Mouse (Mus musculus): ENCODE measurements at regions not wholly inside any gene's neighbourhood (a gene's known extent, or its start where the extent isn't known, plus 50 kb on each side); places are given as distances from the start of the nearest gene placed in this dataset.
"Not testable (repeated sequence)": the region's sequence is repeated elsewhere in the genome, so short reads cannot be mapped to it uniquely, and the experiment has no call there.

DNA sequence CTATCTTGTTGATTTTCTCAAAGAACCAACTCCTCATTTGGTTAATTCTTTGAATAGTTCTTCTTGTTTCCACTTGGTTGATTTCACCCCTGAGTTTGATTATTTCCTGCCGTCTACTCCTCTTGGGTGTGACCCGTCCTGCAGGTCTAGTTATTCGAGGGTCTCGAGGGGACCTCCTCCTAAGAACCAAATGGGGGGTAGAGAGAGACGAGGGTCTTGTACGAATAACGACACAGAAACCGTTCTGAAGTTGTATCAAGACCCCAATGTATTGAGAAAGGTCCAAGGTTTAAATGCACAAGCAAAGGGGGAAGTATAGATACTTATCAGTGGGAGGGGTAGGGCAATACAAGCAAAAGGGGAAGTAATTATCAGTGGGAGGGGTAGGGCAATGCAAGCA lies 252.8 kb downstream of the Adgrg6 start:
- not testable (repeated sequence) for TF ChIP-seq CHD2 (IDR thresholded peaks at IDR 0.05; ENCODE audit: low read length); POLR2A (IDR thresholded peaks at IDR 0.05; ENCODE audit: low read depth, low read length); E2F4 (IDR thresholded peaks at IDR 0.05; ENCODE audit: insufficient replicate concordance, low read depth, low read length); EP300 (IDR thresholded peaks at IDR 0.05; ENCODE audit: low read length); USF2 (conservative IDR thresholded peaks at IDR 0.05; ENCODE audit: low read depth, low read length); CTCF (conservative IDR thresholded peaks at IDR 0.05 in 1 of 2, IDR thresholded peaks at IDR 0.05 in 1 of 2; ENCODE audit: low read depth in 2 of 2, low read length in 2 of 2); MAX (IDR thresholded peaks at IDR 0.05; ENCODE audit: low read length); GABPA (IDR thresholded peaks at IDR 0.05; ENCODE audit: insufficient replicate concordance, low read depth, low read length); USF1 (IDR thresholded peaks at IDR 0.05; ENCODE audit: low read depth, low read length); ZKSCAN1 (IDR thresholded peaks at IDR 0.05; ENCODE audit: borderline replicate concordance, low read depth, low read length); SIN3A (IDR thresholded peaks at IDR 0.05; ENCODE audit: low read length); MAFK (IDR thresholded peaks at IDR 0.05; ENCODE audit: insufficient replicate concordance, low read length); POLR2AphosphoS2 (IDR thresholded peaks at IDR 0.05; ENCODE audit: low read depth, low read length)
